ENCODE assay signal across 11 mouse cellular contexts in the genomic region with DNA sequence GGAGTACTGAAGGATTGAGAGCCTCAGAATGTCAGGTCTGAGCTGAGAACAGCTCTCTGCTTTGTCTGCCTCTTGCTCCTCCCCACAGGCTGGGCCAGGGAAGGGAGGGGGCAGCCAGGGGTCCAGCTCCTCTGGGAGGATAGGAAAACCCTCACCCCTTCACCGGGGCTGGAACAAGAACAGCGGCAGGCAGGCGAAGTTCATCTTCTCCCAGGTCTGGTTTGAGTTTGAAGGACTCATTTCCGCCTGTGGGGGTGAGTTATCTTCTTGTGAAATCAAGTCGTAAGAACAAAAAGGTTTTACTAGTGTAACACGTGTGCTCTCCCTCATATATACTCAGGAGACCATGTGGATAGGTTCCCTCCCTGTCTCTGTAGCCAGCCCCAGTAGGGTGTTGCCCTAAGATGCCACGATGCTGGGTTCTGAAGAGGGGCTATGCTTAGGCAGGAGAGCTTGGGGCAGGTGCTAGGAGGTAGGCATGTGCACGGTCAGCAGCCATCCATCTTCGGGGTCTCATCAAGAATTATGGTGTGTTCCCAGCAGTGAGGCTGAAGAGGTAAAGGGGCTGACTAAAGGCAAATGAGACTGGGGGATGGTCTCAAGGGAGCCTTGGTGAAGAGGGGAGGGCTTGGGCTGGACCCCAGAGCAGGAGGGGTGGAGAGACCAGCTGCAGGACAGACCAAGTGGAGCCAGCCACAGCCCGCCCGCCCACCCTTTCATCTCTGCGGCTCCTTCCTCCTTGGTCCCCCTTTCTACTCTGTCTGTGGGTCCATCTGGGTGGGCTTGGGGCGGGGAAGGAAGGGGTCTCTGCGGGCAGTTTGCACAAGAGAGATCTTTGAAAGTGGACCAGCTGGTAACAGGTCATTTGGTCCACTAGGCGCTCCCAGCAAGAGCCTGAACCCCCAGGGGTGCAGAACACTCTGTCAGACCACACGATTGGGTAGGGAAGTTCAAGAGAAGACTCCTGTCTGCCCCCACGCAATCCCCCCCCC. TPM values are rescaled to one million over a fixed set of nuclear protein-coding genes. Genes with fewer than 3 reads are reported as not detected.
DNase-seq lines count a peak whose midpoint lies in the region; ATAC-seq lines count a peak whose summit lies in the region.
"Had no signal": no experiment of that assay in that cellular context is flagged by ENCODE, and none has a peak within 500 bp of the region (broad histone marks: within the 10 kb centered on the region; RNA-seq: fewer than 3 reads in every experiment).

No protein-coding gene starts in this region.

- DNase-seq in left cerebral cortex, postnatal 4 days = peak; percentile 56
- no peak for DNase-seq in left cerebral cortex, adult 18-20 months (ENCODE audit: low spot score in 2 of 2)
- DNase-seq in forebrain, embryonic 11.5 days (ENCODE audit: low spot score) = peak; percentile 74
- no peak for DNase-seq in right cerebral cortex, postnatal 4 days
- no peak for DNase-seq in left cerebral cortex, adult 9 months (ENCODE audit: low spot score in 2 of 2)
- DNase-seq: heart, postnatal 36 days had no signal

- H3K9me3 ChIP-seq in forebrain, embryonic 11.5 days (ENCODE audit: control insufficient read depth, low read length) = no peaks in the 10 kb centered on the region
- H3K9me3 ChIP-seq in limb, embryonic 12.5 days = no peaks in the 10 kb centered on the region
- H3K9me3 ChIP-seq in stomach, embryonic 16.5 days (replicated peaks; ENCODE audit: control insufficient read depth, low read length) = no peaks in the 10 kb centered on the region
- H3K9me3 ChIP-seq: lung, embryonic 15.5 days had no signal

- H3K36me3 ChIP-seq in forebrain, embryonic 11.5 days (ENCODE audit: control insufficient read depth, insufficient read depth, low read length) = no peaks in the 10 kb centered on the region
- peaks cover 21% of the 10 kb centered on the region for H3K36me3 ChIP-seq in limb, embryonic 12.5 days
- no peaks in the 10 kb centered on the region for H3K36me3 ChIP-seq in stomach, embryonic 16.5 days (ENCODE audit: control insufficient read depth, insufficient read depth, low read length)
- H3K36me3 ChIP-seq: lung, embryonic 15.5 days had no signal

- peak overlapping the region; percentile 41 for H3K27ac ChIP-seq in forebrain, embryonic 11.5 days (ENCODE audit: low read depth, low read length)
- H3K27ac ChIP-seq in limb, embryonic 12.5 days = peak overlapping the region; percentile 77
- 0 out of 2 replicates have a peak overlapping the region, but pooled peaks have one; percentile 3 for H3K27ac ChIP-seq in stomach, embryonic 16.5 days (ENCODE audit: low read length)
- H3K27ac ChIP-seq: lung, embryonic 15.5 days had no signal

- peak overlapping the region; percentile 39; the same call in 1 of the 2 replicates for H3K9ac ChIP-seq in forebrain, embryonic 11.5 days (ENCODE audit: low read length)
- H3K9ac ChIP-seq in limb, embryonic 12.5 days (replicated peaks) = peak overlapping the region; percentile 23; the same call in 1 of the 2 replicates
- no peak overlapping the region for H3K9ac ChIP-seq in stomach, embryonic 16.5 days (ENCODE audit: low read length)
- H3K9ac ChIP-seq: lung, embryonic 15.5 days had no signal

- H3K4me3 ChIP-seq in forebrain, embryonic 11.5 days (ENCODE audit: low read depth, low read length) = no peak overlapping the region
- 0 out of 2 replicates have a peak overlapping the region, but pooled peaks have one; percentile 0 for H3K4me3 ChIP-seq in limb, embryonic 12.5 days (replicated peaks)
- H3K4me3 ChIP-seq in stomach, embryonic 16.5 days (replicated peaks; ENCODE audit: low read length) = no peak overlapping the region
- H3K4me3 ChIP-seq: erythroblast, embryonic 14.5 days; lung, embryonic 15.5 days had no signal

- no peaks in the 10 kb centered on the region; the same call in 1 of the 2 replicates for H3K27me3 ChIP-seq in forebrain, embryonic 11.5 days (ENCODE audit: control insufficient read depth, insufficient read depth, low read length)
- H3K27me3 ChIP-seq in limb, embryonic 12.5 days = no peaks in the 10 kb centered on the region
- H3K27me3 ChIP-seq in stomach, embryonic 16.5 days (ENCODE audit: control insufficient read depth, insufficient read depth, low read length) = no peaks in the 10 kb centered on the region

- H3K4me1 ChIP-seq in forebrain, embryonic 11.5 days (replicated peaks; ENCODE audit: control insufficient read depth, insufficient read depth, low read length) = peaks cover 18% of the 10 kb centered on the region
- H3K4me1 ChIP-seq in limb, embryonic 12.5 days (replicated peaks) = peaks cover 92% of the 10 kb centered on the region
- H3K4me1 ChIP-seq in stomach, embryonic 16.5 days (ENCODE audit: control insufficient read depth, insufficient read depth, low read length) = peaks cover 30% of the 10 kb centered on the region

- 15% methylated on average over 16 of the region's 17 CpGs for WGBS in forebrain, embryonic 11.5 days
- WGBS in limb, embryonic 12.5 days = 3% methylated on average over 16 of the region's 17 CpGs
- WGBS in stomach, embryonic 16.5 days = 14% methylated on average over 17 of the region's 17 CpGs

- intact Hi-C loops in left cerebral cortex, postnatal 4 days (cut with DNase I) = no loop called here

- ATAC-seq in forebrain, embryonic 11.5 days (replicated peaks; ENCODE audit: low FRiP score) = peak; percentile 64
- ATAC-seq in limb, embryonic 12.5 days (ENCODE audit: insufficient number of reproducible peaks, insufficient read depth, low FRiP score, low TSS enrichment, low read depth) = peak; percentile 39; the same call in 1 of the 2 replicates
- ATAC-seq in stomach, embryonic 16.5 days (ENCODE audit: insufficient read depth, low FRiP score) = no peak; the same call in 1 of the 2 replicates
- ATAC-seq in monocyte, adult 5-6 weeks (replicated peaks; ENCODE audit: insufficient number of reproducible peaks, low FRiP score, low TSS enrichment, poor library complexity, severe bottlenecking) = no peak

- peak overlapping the region; percentile 26; the same call in 1 of the 2 replicates for H3K4me2 ChIP-seq in forebrain, embryonic 11.5 days (ENCODE audit: low read depth, low read length, severe bottlenecking)
- H3K4me2 ChIP-seq in limb, embryonic 12.5 days = peak overlapping the region; percentile 44
- H3K4me2 ChIP-seq in stomach, embryonic 16.5 days (ENCODE audit: low read depth, low read length) = peak overlapping the region; percentile 6; the same call in 1 of the 2 replicates
- H3K4me2 ChIP-seq: lung, embryonic 15.5 days had no signal

RNA-seq across cellular contexts. Expression of a gene that starts 15.6 kb away (rescaled TPM):
- under 1 TPM; 0.62 to 0.66 TPM for total RNA-seq in left cerebral cortex, postnatal 4 days (2021)
- total RNA-seq in left cerebral cortex, adult 18-20 months (2021) = 1 to 10 TPM in 1 of 2 experiments, under 1 TPM in 1; 0.67 to 1.2 TPM
- polyA plus RNA-seq in forebrain, embryonic 11.5 days (2014; fragmentation: Nextera tagmentation; extraction: Ambion mirVana) = 0.88 and 1.1 TPM in 2 replicates
- 0.19 and 0.42 TPM in 2 replicates for polyA plus RNA-seq in limb, embryonic 12.5 days (2016; fragmentation: Nextera tagmentation; extraction: Ambion mirVana)
- not detected in 2 replicates for polyA plus RNA-seq in stomach, embryonic 16.5 days (2015; fragmentation: Nextera tagmentation; extraction: Ambion mirVana)
- not detected in 3 replicates for total RNA-seq in monocyte, adult 5-6 weeks (2017)
- total RNA-seq: heart, postnatal 36 days had no signal
- polyA plus RNA-seq: erythroblast, embryonic 14.5 days had no signal

Comparison
In these comparisons a context has a peak if more than half of its experiments do, and no peak if none do; other contexts are left out.
1. DNase-seq: peak in left cerebral cortex, postnatal 4 days (single experiment) and forebrain, embryonic 11.5 days (single experiment); none in left cerebral cortex, adult 18-20 months (0 of 2), right cerebral cortex, postnatal 4 days (single experiment) and left cerebral cortex, adult 9 months (0 of 2).
2. ATAC-seq: peak in forebrain, embryonic 11.5 days (single experiment) and limb, embryonic 12.5 days (single experiment); none in stomach, embryonic 16.5 days (single experiment) and monocyte, adult 5-6 weeks (single experiment).
3. H3K27ac ChIP-seq: peak in every context shown above with its lines; median percentile 77 in limb, embryonic 12.5 days; 41 in forebrain, embryonic 11.5 days; 3 in stomach, embryonic 16.5 days.
4. Peak in every context shown above with its lines, with median percentiles within 50 percentile points of each other: H3K4me2 ChIP-seq.